ENCODE assay signal across 19 mouse cellular contexts in the genomic region with DNA sequence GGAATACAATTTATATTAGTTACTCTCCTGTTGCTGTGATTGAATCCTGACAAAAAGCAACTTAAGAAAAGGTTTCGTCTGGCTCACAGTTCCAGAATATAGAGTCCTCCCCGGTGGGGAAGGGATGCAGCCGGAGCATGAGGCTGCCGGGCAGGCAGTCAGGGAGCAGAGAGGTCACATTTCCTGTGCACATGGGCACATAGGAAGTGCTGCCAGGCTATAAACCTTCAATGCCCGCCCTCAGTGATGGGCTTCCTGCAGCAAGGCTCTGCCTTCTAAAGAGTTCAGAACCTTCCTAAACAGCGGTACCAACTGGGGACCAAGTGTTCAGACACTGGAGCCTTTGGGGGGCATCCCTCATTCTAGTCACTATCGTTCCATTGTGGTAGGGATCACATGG. TPM values are rescaled to one million over a fixed set of nuclear protein-coding genes. Genes with fewer than 3 reads are reported as not detected.
A peak's percentile ranks its signal among the peaks of the same experiment; 100 is the strongest.
DNase-seq lines count a peak whose midpoint lies in the region; ATAC-seq lines count a peak whose summit lies in the region.
"Had no signal": no experiment of that assay in that cellular context is flagged by ENCODE, and none has a peak within 500 bp of the region (broad histone marks: within the 10 kb centered on the region; RNA-seq: fewer than 3 reads in every experiment).

No protein-coding gene starts in this region.

- DNase-seq in B cell, adult 2 months = peak; percentile 5 to 6
- peak; percentile 56 for DNase-seq in CD4-positive, CD25-positive, alpha-beta regulatory T cell, adult 2 months (ENCODE audit: low read depth, low spot score)
- peak; percentile 38 for DNase-seq in induced T-regulatory cell, adult 2 months (ENCODE audit: low read depth)
- peak; percentile 12 to 16 for DNase-seq in thymus, adult 18-20 months
- no peak for DNase-seq in urinary bladder, postnatal 14 days (ENCODE audit: low spot score)
- no peak for DNase-seq in right cerebral cortex, postnatal 14 days
- DNase-seq: adrenal gland, adult 8-10 months; cerebellum, postnatal 10 days; forebrain, postnatal 0 days; gastrocnemius, postnatal 25 days; heart, postnatal 4 days; liver, postnatal 0 days had no signal

- no peak overlapping the region for H3K4me2 ChIP-seq in liver, embryonic 12.5 days
- H3K4me2 ChIP-seq: heart, embryonic 12.5 days; kidney, embryonic 15.5 days; midbrain, embryonic 12.5 days had no signal

- H3K4me1 ChIP-seq in liver, embryonic 12.5 days = peaks cover 19% of the 10 kb centered on the region

- H3K4me3 ChIP-seq in liver, embryonic 12.5 days = no peak overlapping the region
- H3K4me3 ChIP-seq: embryonic facial prominence, embryonic 10.5 days; erythroblast, embryonic 14.5 days; heart, embryonic 12.5 days; kidney, embryonic 15.5 days; midbrain, embryonic 12.5 days; myocyte had no signal

- H3K36me3 ChIP-seq in liver, embryonic 12.5 days = peaks cover 17% of the 10 kb centered on the region
- H3K36me3 ChIP-seq: midbrain, embryonic 12.5 days had no signal

- H3K27me3 ChIP-seq in liver, embryonic 12.5 days (replicated peaks) = no peaks in the 10 kb centered on the region
- H3K27me3 ChIP-seq: heart, embryonic 12.5 days; kidney, embryonic 15.5 days; midbrain, embryonic 12.5 days had no signal

- WGBS in liver, embryonic 12.5 days (ENCODE audit: insufficient replicate concordance) = 57% methylated on average over 7 of the region's 7 CpGs

- H3K27ac ChIP-seq in liver, embryonic 12.5 days = no peak overlapping the region
- H3K27ac ChIP-seq: embryonic facial prominence, embryonic 10.5 days; kidney, embryonic 15.5 days; midbrain, embryonic 12.5 days had no signal

- no peak for ATAC-seq in liver, embryonic 12.5 days
- ATAC-seq: forebrain, postnatal 0 days; liver, postnatal 0 days had no signal

- H3K9ac ChIP-seq in liver, embryonic 12.5 days = no peak overlapping the region
- H3K9ac ChIP-seq: forebrain, postnatal 0 days; heart, embryonic 12.5 days; kidney, embryonic 15.5 days; liver, postnatal 0 days; midbrain, embryonic 12.5 days had no signal

- no peaks in the 10 kb centered on the region for H3K9me3 ChIP-seq in liver, embryonic 12.5 days (replicated peaks)
- H3K9me3 ChIP-seq: embryonic facial prominence, embryonic 10.5 days; kidney, embryonic 15.5 days had no signal

RNA-seq across cellular contexts. Expression of gene Ctnnbl1, which starts 7.4 kb away (rescaled TPM):
- polyA plus RNA-seq in liver, embryonic 12.5 days (2016; fragmentation: Nextera tagmentation; extraction: Ambion mirVana) = 35.7 and 39.0 TPM in 2 replicates

Comparison
In these comparisons a context has a peak if more than half of its experiments do, and no peak if none do; other contexts are left out.
1. DNase-seq: peak in B cell, adult 2 months (2 of 2), CD4-positive, CD25-positive, alpha-beta regulatory T cell, adult 2 months (single experiment), induced T-regulatory cell, adult 2 months (single experiment) and thymus, adult 18-20 months (2 of 2); none in urinary bladder, postnatal 14 days (single experiment) and right cerebral cortex, postnatal 14 days (single experiment).